Mouse (Mus musculus): Measurements from ENCODE around the gene 1110008L16Rik. TPM values are rescaled to one million over a fixed set of nuclear protein-coding genes. Genes with fewer than 3 reads are reported as not detected.
A peak's percentile ranks its signal among the peaks of the same experiment; 100 is the strongest.

The 1110008L16Rik gene
- polyA plus RNA-seq, 2 experiments, result 5.2 to 6.1 TPM

GRCm38 (mm10) chr12:55365083-55365482 is 65.7 kb downstream of the 1110008L16Rik start:
- Histone ChIP-seq H3K9me3 (ENCODE audit: control insufficient read depth, low read length) (no peaks in the 10 kb centered on the region), H3K9ac (replicated peaks) (no peak overlapping the region), H3K27me3 (ENCODE audit: control insufficient read depth, insufficient read depth, low read length) (peaks cover 2% of the 10 kb centered on the region; the same call in 1 of the 2 replicates), H3K4me1 (replicated peaks; ENCODE audit: control insufficient read depth in 2 of 2, insufficient read depth in 2 of 2, low read length in 1 of 2) (no peaks in the 10 kb centered on the region), H3K4me3 (ENCODE audit: insufficient read depth in 1 of 2, low read depth in 2 of 2, low read length in 2 of 2) (no peak overlapping the region), H3K36me3 (replicated peaks; ENCODE audit: control insufficient read depth, insufficient read depth, low read depth) (no peaks in the 10 kb centered on the region), H3K27ac (no peak overlapping the region), H3K4me2 (ENCODE audit: low read depth) (no peak overlapping the region)
- TF ChIP-seq EP300 (IDR thresholded peaks at IDR 0.05; ENCODE audit: low read depth), result no peak
- no peak for TF ChIP-seq CTCF (IDR thresholded peaks at IDR 0.05; ENCODE audit: low read depth)
- no peak for DNase-seq (ENCODE audit: low read depth in 3 of 3, low spot score in 3 of 3)
- ATAC-seq (ENCODE audit: insufficient read depth), result no peak
- 57% methylated on average over 2 of the region's 2 CpGs for WGBS (ENCODE audit: insufficient replicate concordance)

GRCm38 (mm10) chr12:55372424-55373055 is 73.2 kb downstream of the 1110008L16Rik start:
- H3K4me2 ChIP-seq (ENCODE audit: low read depth), result no peak overlapping the region
- H3K4me1 ChIP-seq (replicated peaks; ENCODE audit: control insufficient read depth in 2 of 2, insufficient read depth in 2 of 2, low read length in 1 of 2), result no peaks in the 10 kb centered on the region
- no peak overlapping the region for H3K27ac ChIP-seq
- H3K9ac ChIP-seq (replicated peaks), result no peak overlapping the region
- WGBS (ENCODE audit: insufficient replicate concordance), result 73% methylated on average over 3 of the region's 3 CpGs
- ATAC-seq (ENCODE audit: insufficient read depth) (no peak), DNase-seq (ENCODE audit: low read depth in 3 of 3, low spot score in 3 of 3) (no peak)
- no peaks in the 10 kb centered on the region; the same call in 1 of the 2 replicates for H3K36me3 ChIP-seq (replicated peaks; ENCODE audit: control insufficient read depth, insufficient read depth, low read depth)
- no peak overlapping the region for H3K4me3 ChIP-seq (ENCODE audit: insufficient read depth in 1 of 2, low read depth in 2 of 2, low read length in 2 of 2)
- TF ChIP-seq EP300 (IDR thresholded peaks at IDR 0.05; ENCODE audit: low read depth) (no peak), CTCF (IDR thresholded peaks at IDR 0.05; ENCODE audit: low read depth) (peak; percentile 6; the same call in 1 of the 2 replicates)
- no peaks in the 10 kb centered on the region for H3K9me3 ChIP-seq (ENCODE audit: control insufficient read depth, low read length)
- H3K27me3 ChIP-seq (ENCODE audit: control insufficient read depth, insufficient read depth, low read length), result no peaks in the 10 kb centered on the region

GRCm38 (mm10) chr12:55376956-55377609 is 77.7 kb downstream of the 1110008L16Rik start:
- ATAC-seq (ENCODE audit: insufficient read depth) (no peak), DNase-seq (ENCODE audit: low read depth in 3 of 3, low spot score in 3 of 3) (no peak)
- no peak overlapping the region for H3K27ac ChIP-seq

GRCm38 (mm10) chr12:55377610-55377980 is 78.2 kb downstream of the 1110008L16Rik start:
- no peak overlapping the region for H3K4me3 ChIP-seq (ENCODE audit: insufficient read depth in 1 of 2, low read depth in 2 of 2, low read length in 2 of 2)
- 68% methylated on average over 6 of the region's 6 CpGs for WGBS (ENCODE audit: insufficient replicate concordance)
- TF ChIP-seq EP300 (IDR thresholded peaks at IDR 0.05; ENCODE audit: low read depth) (no peak), CTCF (IDR thresholded peaks at IDR 0.05; ENCODE audit: low read depth) (no peak)
- no peaks in the 10 kb centered on the region; the same call in 1 of the 2 replicates for H3K36me3 ChIP-seq (replicated peaks; ENCODE audit: control insufficient read depth, insufficient read depth, low read depth)
- ATAC-seq (ENCODE audit: insufficient read depth), result no peak
- H3K9ac ChIP-seq (replicated peaks), result no peak overlapping the region
- no peak overlapping the region for H3K4me2 ChIP-seq (ENCODE audit: low read depth)
- no peaks in the 10 kb centered on the region for H3K9me3 ChIP-seq (ENCODE audit: control insufficient read depth, low read length)
- no peak for DNase-seq (ENCODE audit: low read depth in 3 of 3, low spot score in 3 of 3)
- H3K27ac ChIP-seq, result no peak overlapping the region
- no peaks in the 10 kb centered on the region for H3K4me1 ChIP-seq (replicated peaks; ENCODE audit: control insufficient read depth in 2 of 2, insufficient read depth in 2 of 2, low read length in 1 of 2)
- no peaks in the 10 kb centered on the region for H3K27me3 ChIP-seq (ENCODE audit: control insufficient read depth, insufficient read depth, low read length)

More at GRCm38 (mm10) chr12:55376956-55377609, 77.7 kb downstream of the 1110008L16Rik start:
- H3K36me3 ChIP-seq (replicated peaks; ENCODE audit: control insufficient read depth, insufficient read depth, low read depth), result no peaks in the 10 kb centered on the region; the same call in 1 of the 2 replicates
- WGBS (ENCODE audit: insufficient replicate concordance), result 80% methylated on average over 16 of the region's 16 CpGs
- no peaks in the 10 kb centered on the region for H3K9me3 ChIP-seq (ENCODE audit: control insufficient read depth, low read length)
- H3K27me3 ChIP-seq (ENCODE audit: control insufficient read depth, insufficient read depth, low read length), result no peaks in the 10 kb centered on the region
- H3K4me2 ChIP-seq (ENCODE audit: low read depth), result no peak overlapping the region
- no peak overlapping the region for H3K9ac ChIP-seq (replicated peaks)
- H3K4me3 ChIP-seq (ENCODE audit: insufficient read depth in 1 of 2, low read depth in 2 of 2, low read length in 2 of 2), result no peak overlapping the region
- TF ChIP-seq CTCF (IDR thresholded peaks at IDR 0.05; ENCODE audit: low read depth) (no peak), EP300 (IDR thresholded peaks at IDR 0.05; ENCODE audit: low read depth) (no peak)
- no peaks in the 10 kb centered on the region for H3K4me1 ChIP-seq (replicated peaks; ENCODE audit: control insufficient read depth in 2 of 2, insufficient read depth in 2 of 2, low read length in 1 of 2)

- H3K27me3 ChIP-seq (ENCODE audit: control insufficient read depth, insufficient read depth, low read length), result no peaks in the 10 kb centered on the region
- TF ChIP-seq CTCF (IDR thresholded peaks at IDR 0.05; ENCODE audit: low read depth) (no peak), EP300 (IDR thresholded peaks at IDR 0.05; ENCODE audit: low read depth) (no peak)
- H3K27ac ChIP-seq, result no peak within 1 kb of the TSS
- WGBS (ENCODE audit: insufficient replicate concordance), result 69% methylated on average over 10 of the region's 10 CpGs
- no peaks in the 10 kb centered on the region for H3K36me3 ChIP-seq (replicated peaks; ENCODE audit: control insufficient read depth, insufficient read depth, low read depth)
- DNase-seq (ENCODE audit: low read depth in 3 of 3, low spot score in 3 of 3) (no peak), ATAC-seq (ENCODE audit: insufficient read depth) (no peak)
- H3K4me2 ChIP-seq (ENCODE audit: low read depth), result no peak within 1 kb of the TSS
- H3K9ac ChIP-seq (replicated peaks), result no peak within 1 kb of the TSS
- peaks cover 6 to 13% of the 10 kb centered on the region in 2 experiments for H3K4me1 ChIP-seq (replicated peaks; ENCODE audit: control insufficient read depth in 2 of 2, insufficient read depth in 2 of 2, low read length in 1 of 2)
- no peaks in the 10 kb centered on the region for H3K9me3 ChIP-seq (ENCODE audit: control insufficient read depth, low read length)
- no peak within 1 kb of the TSS for H3K4me3 ChIP-seq (ENCODE audit: insufficient read depth in 1 of 2, low read depth in 2 of 2, low read length in 2 of 2)
Measured at GRCm38 (mm10) chr12:55384023-55384749, 84.8 kb downstream of the 1110008L16Rik start, which contains the start of gene Psma6. TSS of gene Psma6 (plus strand) at chr12:55384222.

Measured in liver, embryonic 14.5 days (tissue).